Mouse (Mus musculus) C2C12 (cell line): ENCODE data around the gene Elavl1.

Experiments used
- CEBPB ChIP-seq: IDR thresholded peaks from one replicate; pipeline ENCODE4 v1.6.1; 2011; ENCODE audit warnings: low read depth, mild to moderate bottlenecking, control low read depth, moderate library complexity
- CTCF ChIP-seq: IDR thresholded peaks from one replicate; pipeline ENCODE4 v1.5.1; 2011; ENCODE audit not compliant: control insufficient read depth, insufficient read depth, insufficient read length
- USF1 ChIP-seq: IDR thresholded peaks from one replicate; pipeline ENCODE4 v1.6.1; 2011; ENCODE audit warnings: low read depth, mild to moderate bottlenecking, control low read depth, moderate library complexity

DNA sequence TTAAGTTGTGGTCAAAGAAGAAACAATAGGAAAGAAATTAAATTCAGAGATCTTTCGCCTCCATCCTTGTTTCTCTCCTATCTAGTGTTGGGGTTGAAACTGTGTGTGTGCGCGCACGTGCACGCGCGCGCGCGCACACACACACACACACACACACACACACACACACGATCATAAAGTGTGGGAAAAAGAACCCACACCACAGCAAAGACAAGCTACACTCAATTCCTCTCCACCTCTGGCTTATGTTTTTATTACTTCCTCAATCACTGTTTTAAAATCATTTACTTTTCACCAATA, 5.7 kb downstream of the Elavl1 start:
- no peak for TF ChIP-seq CTCF
- TF ChIP-seq USF1 = no peak
- no peak for TF ChIP-seq CEBPB
